Mouse (Mus musculus) small intestine, adult 2 months (tissue): ENCODE data around the gene Hist1h4h.

Experiments
- CTCF ChIP-seq: fragments of 200-500 bp; IDR thresholded peaks from 2 replicates; pipeline ENCODE4 v1.5.1; 2012; ENCODE audit warnings: low read depth, mild to moderate bottlenecking, control low read depth, inconsistent platforms, low read length, moderate library complexity, mixed read lengths; ENCODE audit not compliant: insufficient replicate concordance, insufficient read length; ENCODE audit errors: extremely low read depth
- POLR2A ChIP-seq: fragments of 200-500 bp; IDR thresholded peaks from 2 replicates; pipeline ENCODE4 v1.6.1; 2012; ENCODE audit warnings: low read depth, mild to moderate bottlenecking, control low read depth, inconsistent platforms, low read length, moderate library complexity

GRCm38 (mm10) chr13:23490863-23491262 lies 40.0 kb upstream of the Hist1h4h start:
- TF ChIP-seq CTCF, result no peak
- no peak for TF ChIP-seq POLR2A
